Mouse (Mus musculus) hindbrain, embryonic 11.5 days (tissue): ENCODE data around the gene Ccdc50. TPM values are rescaled to one million over a fixed set of nuclear protein-coding genes. Genes with fewer than 3 reads are reported as not detected.

ENCODE experiments used
- ATAC-seq: fragments of 200-750 bp; cut with Nextera tagmentation; 2 replicates; pipeline ENCODE4 v1.8.0; 2017; ENCODE audit warnings: mild to moderate bottlenecking, moderate TSS enrichment, moderate library complexity; ENCODE audit not compliant: low FRiP score
- DNase-seq: peaks from one replicate; pipeline ENCODE4 v3.0.0-alpha.2; 2015; ENCODE audit warnings: low spot score
- H3K27ac ChIP-seq: fragments of 300-500 bp; sonication (generic); 2 replicates; pipeline ENCODE4 v1.5.1; 2014; ENCODE audit warnings: mild to moderate bottlenecking, low read depth, low read length
- H3K27me3 ChIP-seq: fragments of 300-500 bp; sonication (generic); 2 replicates; pipeline ENCODE4 v1.6.1; 2014; ENCODE audit warnings: mild to moderate bottlenecking, low read length, moderate library complexity, mixed read lengths; ENCODE audit not compliant: control insufficient read depth, insufficient read depth
- H3K36me3 ChIP-seq: fragments of 300-500 bp; sonication (generic); 2 replicates; pipeline ENCODE4 v1.6.1; 2014; ENCODE audit warnings: mild to moderate bottlenecking, low read length, moderate library complexity, mixed read lengths; ENCODE audit not compliant: control insufficient read depth, insufficient read depth
- H3K4me1 ChIP-seq: fragments of 300-500 bp; sonication (generic); replicated peaks from 2 replicates; pipeline ENCODE4 v1.6.1; 2014; ENCODE audit warnings: low read length, mixed read lengths; ENCODE audit not compliant: control insufficient read depth, insufficient read depth
- H3K4me2 ChIP-seq: fragments of 300-500 bp; sonication (generic); replicated peaks from 2 replicates; pipeline ENCODE4 v1.6.1; 2014; ENCODE audit warnings: mild to moderate bottlenecking, low read depth, low read length
- H3K4me3 ChIP-seq: fragments of 300-500 bp; sonication (generic); 2 replicates; pipeline ENCODE4 v1.5.1; 2014; ENCODE audit warnings: low read depth, low read length
- H3K9ac ChIP-seq: fragments of 300-500 bp; sonication (generic); 2 replicates; pipeline ENCODE4 v1.6.1; 2014; ENCODE audit warnings: low read depth, low read length
- H3K9me3 ChIP-seq: fragments of 300-500 bp; sonication (generic); 2 replicates; pipeline ENCODE4 v1.6.1; 2016; ENCODE audit warnings: low read length; ENCODE audit not compliant: control insufficient read depth
- WGBS: fragments of 180-500 bp; shearing (Covaris S2); extraction: QIAGEN DNeasy Blood & Tissue Kit; methylation state at CpG from one replicate; pipeline ENCODE4 v1.1.7; 2014; 5-methylcytosine and 5-hydroxymethylcytosine counted together
- polyA plus RNA-seq: library from polyadenylated mRNA; unstranded; fragments of >200 nt; fragmentation: Nextera tagmentation; extraction: Ambion mirVana; gene quantifications from 2 replicates; pipeline ENCODE4 v1.2.1, GENCODE M21; 2014

The Ccdc50 gene
- polyA plus RNA-seq, 1 experiment from 2014 or later: 84.9 TPM

GRCm38 (mm10) chr16:27453823-27454222 lies 65.2 kb downstream of the Ccdc50 start:
- no peak for ATAC-seq
- no peak for DNase-seq
- Histone ChIP-seq H3K9me3 (no peaks in the 10 kb centered on the region), H3K36me3 (no peaks in the 10 kb centered on the region), H3K27me3 (no peaks in the 10 kb centered on the region), H3K4me3 (no peak overlapping the region), H3K27ac (no peak overlapping the region), H3K9ac (no peak overlapping the region), H3K4me2 (no peak overlapping the region), H3K4me1 (no peaks in the 10 kb centered on the region)
- 87% methylated on average over 2 of the region's 2 CpGs for WGBS

- H3K27me3 ChIP-seq: no peaks in the 10 kb centered on the region
- DNase-seq (peak; percentile 90), ATAC-seq (peak; percentile 66; the same call in 1 of the 2 replicates)
- no peaks in the 10 kb centered on the region for H3K9me3 ChIP-seq
- H3K4me2 ChIP-seq: no peak overlapping the region
- no peaks in the 10 kb centered on the region for H3K4me1 ChIP-seq
- no peak overlapping the region for H3K4me3 ChIP-seq
- no peaks in the 10 kb centered on the region for H3K36me3 ChIP-seq
- WGBS: 20% methylated on average over 4 of the region's 4 CpGs
- H3K27ac ChIP-seq: no peak overlapping the region
- H3K9ac ChIP-seq: no peak overlapping the region
Observed at GRCm38 (mm10) chr16:27457273-27457672, 68.6 kb downstream of the Ccdc50 start.

- Histone ChIP-seq H3K4me1 (no peaks in the 10 kb centered on the region), H3K27me3 (no peaks in the 10 kb centered on the region), H3K4me3 (no peak overlapping the region), H3K36me3 (no peaks in the 10 kb centered on the region), H3K9ac (no peak overlapping the region), H3K27ac (no peak overlapping the region), H3K4me2 (no peak overlapping the region), H3K9me3 (no peaks in the 10 kb centered on the region)
- DNase-seq: peak; percentile 65
- ATAC-seq: peak; percentile 17; the same call in 1 of the 2 replicates
- WGBS: 25% methylated on average over 5 of the region's 5 CpGs
Observed at GRCm38 (mm10) chr16:27468731-27469130, 80.1 kb downstream of the Ccdc50 start.

- WGBS: 78% methylated on average over 6 of the region's 6 CpGs
- no peak overlapping the region for H3K27ac ChIP-seq
- no peak overlapping the region for H3K4me3 ChIP-seq
- H3K4me2 ChIP-seq: no peak overlapping the region
- no peaks in the 10 kb centered on the region for H3K4me1 ChIP-seq
- no peaks in the 10 kb centered on the region for H3K9me3 ChIP-seq
- H3K9ac ChIP-seq: no peak overlapping the region
- ATAC-seq (no peak), DNase-seq (no peak)
- no peaks in the 10 kb centered on the region for H3K27me3 ChIP-seq
- H3K36me3 ChIP-seq: no peaks in the 10 kb centered on the region
Observed at GRCm38 (mm10) chr16:27471389-27471788, 82.7 kb downstream of the Ccdc50 start.

GRCm38 (mm10) chr16:27483834-27484233 lies 95.2 kb downstream of the Ccdc50 start:
- H3K27me3 ChIP-seq: no peaks in the 10 kb centered on the region
- no peak for DNase-seq
- no peak overlapping the region for H3K27ac ChIP-seq
- no peak overlapping the region for H3K4me3 ChIP-seq
- no peaks in the 10 kb centered on the region for H3K9me3 ChIP-seq
- WGBS: 83% methylated on average over 1 of the region's 1 CpGs
- H3K36me3 ChIP-seq: no peaks in the 10 kb centered on the region
- no peak overlapping the region for H3K4me2 ChIP-seq
- H3K9ac ChIP-seq: no peak overlapping the region
- ATAC-seq: no peak
- H3K4me1 ChIP-seq: no peaks in the 10 kb centered on the region

Other genes with a start within 250 kb of the Ccdc50 start
- gene Ostn, start 81.4 kb upstream of the Ccdc50 start, polyA plus RNA-seq: not detected in 2 replicates
- 2.1 TPM in 1 of 2 replicates, not detected in the other for gene Uts2b, start 18.6 kb upstream of the Ccdc50 start, polyA plus RNA-seq